Mouse (Mus musculus): ENCODE measurements around the gene Ace. TPM values are rescaled to one million over a fixed set of nuclear protein-coding genes. Genes with fewer than 3 reads are reported as not detected.
A peak's percentile ranks its signal among the peaks of the same experiment; 100 is the strongest.

The Ace gene
- polyA plus RNA-seq, 1 experiment from 2014 or later, result 1.3 TPM

- Histone ChIP-seq H3K4me3 (no peak overlapping the region), H3K9me3 (no peaks in the 10 kb centered on the region), H3K27me3 (ENCODE audit: insufficient read depth, poor library complexity, severe bottlenecking) (peaks cover 15% of the 10 kb centered on the region; the same call in 1 of the 2 replicates), H3K4me1 (replicated peaks) (no peaks in the 10 kb centered on the region), H3K27ac (no peak overlapping the region), H3K36me3 (no peaks in the 10 kb centered on the region)
- WGBS, result 94% methylated on average over 5 of the region's 5 CpGs
- DNase-seq (ENCODE audit: low spot score), result no peak
Observed at GRCm38 (mm10) chr11:105975636-105976035, 7.9 kb downstream of the Ace start.

- Histone ChIP-seq H3K27me3 (ENCODE audit: insufficient read depth, poor library complexity, severe bottlenecking) (peaks cover 4% of the 10 kb centered on the region; the same call in 1 of the 2 replicates), H3K36me3 (no peaks in the 10 kb centered on the region), H3K4me3 (no peak overlapping the region), H3K27ac (no peak overlapping the region), H3K9me3 (no peaks in the 10 kb centered on the region), H3K4me1 (replicated peaks) (no peaks in the 10 kb centered on the region)
- DNase-seq (ENCODE audit: low spot score), result no peak
- WGBS, result 86% methylated on average over 2 of the region's 2 CpGs
Observed at GRCm38 (mm10) chr11:105978232-105978631, 10.5 kb downstream of the Ace start.

GRCm38 (mm10) chr11:105978634-105979033 lies 10.9 kb downstream of the Ace start:
- Histone ChIP-seq H3K9me3 (no peaks in the 10 kb centered on the region), H3K36me3 (no peaks in the 10 kb centered on the region), H3K27ac (no peak overlapping the region), H3K27me3 (ENCODE audit: insufficient read depth, poor library complexity, severe bottlenecking) (no peaks in the 10 kb centered on the region; the same call in 1 of the 2 replicates), H3K4me1 (replicated peaks) (no peaks in the 10 kb centered on the region), H3K4me3 (no peak overlapping the region)
- no peak for DNase-seq (ENCODE audit: low spot score)
- WGBS, result 72% methylated on average over 5 of the region's 5 CpGs

- Histone ChIP-seq H3K4me1 (replicated peaks) (peaks cover 8% of the 10 kb centered on the region; the same call in 1 of the 2 replicates), H3K36me3 (no peaks in the 10 kb centered on the region), H3K27ac (no peak overlapping the region), H3K4me3 (no peak overlapping the region), H3K27me3 (ENCODE audit: insufficient read depth, poor library complexity, severe bottlenecking) (no peaks in the 10 kb centered on the region), H3K9me3 (no peaks in the 10 kb centered on the region)
- DNase-seq (ENCODE audit: low spot score), result no peak
- 73% methylated on average over 4 of the region's 4 CpGs for WGBS
Observed at GRCm38 (mm10) chr11:105984452-105984851, 16.7 kb downstream of the Ace start.

GRCm38 (mm10) chr11:105987446-105987845 lies 19.7 kb downstream of the Ace start:
- no peak for DNase-seq (ENCODE audit: low spot score)
- H3K27ac ChIP-seq, result no peak overlapping the region
- no peaks in the 10 kb centered on the region for H3K9me3 ChIP-seq
- peaks cover 14% of the 10 kb centered on the region; the same call in 1 of the 2 replicates for H3K4me1 ChIP-seq (replicated peaks)
- H3K4me3 ChIP-seq, result no peak overlapping the region
- WGBS, result 76% methylated on average over 6 of the region's 6 CpGs
- no peaks in the 10 kb centered on the region for H3K27me3 ChIP-seq (ENCODE audit: insufficient read depth, poor library complexity, severe bottlenecking)
- no peaks in the 10 kb centered on the region for H3K36me3 ChIP-seq

GRCm38 (mm10) chr11:105989446-105989845 lies 21.7 kb downstream of the Ace start:
- H3K4me1 ChIP-seq (replicated peaks), result peaks cover 14% of the 10 kb centered on the region; the same call in 1 of the 2 replicates
- no peaks in the 10 kb centered on the region for H3K9me3 ChIP-seq
- DNase-seq (ENCODE audit: low spot score), result no peak
- H3K36me3 ChIP-seq, result no peaks in the 10 kb centered on the region
- no peaks in the 10 kb centered on the region for H3K27me3 ChIP-seq (ENCODE audit: insufficient read depth, poor library complexity, severe bottlenecking)
- no peak overlapping the region for H3K27ac ChIP-seq
- WGBS, result 77% methylated on average over 6 of the region's 6 CpGs
- no peak overlapping the region for H3K4me3 ChIP-seq

- Histone ChIP-seq H3K9me3 (no peaks in the 10 kb centered on the region), H3K4me3 (no peak overlapping the region), H3K4me1 (replicated peaks) (peaks cover 14% of the 10 kb centered on the region; the same call in 1 of the 2 replicates), H3K36me3 (no peaks in the 10 kb centered on the region), H3K27me3 (ENCODE audit: insufficient read depth, poor library complexity, severe bottlenecking) (no peaks in the 10 kb centered on the region), H3K27ac (no peak overlapping the region)
- WGBS, result 79% methylated on average over 2 of the region's 2 CpGs
- DNase-seq (ENCODE audit: low spot score), result no peak
Observed at GRCm38 (mm10) chr11:105990231-105990630, 22.5 kb downstream of the Ace start.

- no peaks in the 10 kb centered on the region for H3K27me3 ChIP-seq (ENCODE audit: insufficient read depth, poor library complexity, severe bottlenecking)
- no peak within 1 kb of the TSS for H3K27ac ChIP-seq
- H3K4me3 ChIP-seq, result no peak within 1 kb of the TSS
- H3K9me3 ChIP-seq, result no peaks in the 10 kb centered on the region
- DNase-seq (ENCODE audit: low spot score), result no peak
- H3K36me3 ChIP-seq, result no peaks in the 10 kb centered on the region
- WGBS, result 94% methylated on average over 3 of the region's 3 CpGs
- H3K4me1 ChIP-seq (replicated peaks), result peaks cover 7% of the 10 kb centered on the region; the same call in 1 of the 2 replicates
Observed at GRCm38 (mm10) chr11:105994375-105994774, 26.6 kb downstream of the Ace start, which contains the start of gene Ace3. TSS of gene Ace3 (plus strand) at chr11:105994675.

GRCm38 (mm10) chr11:106000062-106000461 lies 32.3 kb downstream of the Ace start:
- H3K4me3 ChIP-seq, result no peak overlapping the region
- no peaks in the 10 kb centered on the region for H3K36me3 ChIP-seq
- no peak for DNase-seq (ENCODE audit: low spot score)
- H3K27ac ChIP-seq, result no peak overlapping the region
- 94% methylated on average over 6 of the region's 6 CpGs for WGBS
- H3K9me3 ChIP-seq, result no peaks in the 10 kb centered on the region
- no peaks in the 10 kb centered on the region for H3K4me1 ChIP-seq (replicated peaks)
- H3K27me3 ChIP-seq (ENCODE audit: insufficient read depth, poor library complexity, severe bottlenecking), result no peaks in the 10 kb centered on the region

GRCm38 (mm10) chr11:106001718-106002117 lies 34.0 kb downstream of the Ace start:
- Histone ChIP-seq H3K4me3 (no peak overlapping the region), H3K36me3 (no peaks in the 10 kb centered on the region), H3K9me3 (no peaks in the 10 kb centered on the region), H3K27me3 (ENCODE audit: insufficient read depth, poor library complexity, severe bottlenecking) (no peaks in the 10 kb centered on the region), H3K27ac (no peak overlapping the region), H3K4me1 (replicated peaks) (0 out of 2 replicates have a peak, but pooled peaks cover 5% of the 10 kb centered on the region)
- WGBS, result 47% methylated on average over 4 of the region's 4 CpGs
- DNase-seq (ENCODE audit: low spot score), result no peak

- H3K27me3 ChIP-seq (ENCODE audit: insufficient read depth, poor library complexity, severe bottlenecking), result peaks cover 17% of the 10 kb centered on the region
- H3K27ac ChIP-seq, result no peak overlapping the region
- H3K4me3 ChIP-seq, result no peak overlapping the region
- H3K36me3 ChIP-seq, result no peaks in the 10 kb centered on the region
- DNase-seq (ENCODE audit: low spot score), result no peak
- 84% methylated on average over 1 of the region's 1 CpGs for WGBS
- peaks cover 24% of the 10 kb centered on the region for H3K4me1 ChIP-seq (replicated peaks)
- no peaks in the 10 kb centered on the region for H3K9me3 ChIP-seq
Observed at GRCm38 (mm10) chr11:106004576-106004975, 36.8 kb downstream of the Ace start.

GRCm38 (mm10) chr11:106005970-106006369 lies 38.2 kb downstream of the Ace start:
- WGBS, result 61% methylated on average over 5 of the region's 5 CpGs
- DNase-seq (ENCODE audit: low spot score), result no peak
- Histone ChIP-seq H3K36me3 (no peaks in the 10 kb centered on the region), H3K27me3 (ENCODE audit: insufficient read depth, poor library complexity, severe bottlenecking) (peaks cover 20% of the 10 kb centered on the region), H3K9me3 (no peaks in the 10 kb centered on the region), H3K27ac (no peak overlapping the region), H3K4me3 (no peak overlapping the region), H3K4me1 (replicated peaks) (peaks cover 24% of the 10 kb centered on the region)

GRCm38 (mm10) chr11:106007821-106008220 lies 40.1 kb downstream of the Ace start, which contains the start of gene Kcnh6:
TSS of gene Kcnh6 (plus strand) at chr11:106008124.
- Histone ChIP-seq H3K36me3 (no peaks in the 10 kb centered on the region), H3K27ac (peak within 1 kb of the TSS; percentile 29; the same call in 1 of the 2 replicates), H3K4me3 (peak within 1 kb of the TSS; percentile 43), H3K4me1 (replicated peaks) (peaks cover 30% of the 10 kb centered on the region), H3K27me3 (ENCODE audit: insufficient read depth, poor library complexity, severe bottlenecking) (peaks cover 20% of the 10 kb centered on the region), H3K9me3 (no peaks in the 10 kb centered on the region)
- 1% methylated on average over 25 of the region's 25 CpGs for WGBS
- peak; percentile 78 for DNase-seq (ENCODE audit: low spot score)

GRCm38 (mm10) chr11:106012711-106013110 lies 45.0 kb downstream of the Ace start:
- no peak overlapping the region for H3K27ac ChIP-seq
- no peaks in the 10 kb centered on the region for H3K36me3 ChIP-seq
- peaks cover 33% of the 10 kb centered on the region for H3K4me1 ChIP-seq (replicated peaks)
- DNase-seq (ENCODE audit: low spot score), result peak; percentile 16
- WGBS, result 59% methylated on average over 7 of the region's 7 CpGs
- H3K27me3 ChIP-seq (ENCODE audit: insufficient read depth, poor library complexity, severe bottlenecking), result peaks cover 20% of the 10 kb centered on the region
- H3K9me3 ChIP-seq, result no peaks in the 10 kb centered on the region
- no peak overlapping the region for H3K4me3 ChIP-seq
